Mouse (Mus musculus): ENCODE data around the gene Olfr1359. TPM values are rescaled to one million over a fixed set of nuclear protein-coding genes. Genes with fewer than 3 reads are reported as not detected.
"Not testable (repeated sequence)": the region's sequence is repeated elsewhere in the genome, so short reads cannot be mapped to it uniquely, and the experiment has no call there.

Gene Olfr1359
- polyA plus RNA-seq, 1 experiment: not detected

DNA sequence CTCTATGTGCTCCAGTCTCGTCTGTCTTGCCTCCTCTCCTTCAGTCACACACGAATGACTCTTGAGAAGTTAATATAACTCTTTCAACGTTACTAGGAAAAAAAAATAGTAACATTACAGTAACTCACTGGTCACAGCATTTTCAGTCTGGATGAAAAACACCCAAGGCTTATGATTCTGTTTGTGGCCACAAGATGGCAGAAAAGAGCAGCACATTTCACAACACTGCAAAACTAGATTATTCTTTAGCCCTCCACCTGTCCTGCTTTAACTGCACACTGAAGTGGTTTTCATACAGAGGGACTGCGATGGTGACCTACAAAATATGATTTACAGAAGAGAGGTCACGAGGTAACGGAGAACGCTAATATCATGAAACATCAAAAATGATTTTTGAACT is 16.8 kb downstream of the Olfr1359 start:
- no peaks in the 10 kb centered on the region for H3K27me3 ChIP-seq (replicated peaks; ENCODE audit: control insufficient read depth, insufficient read depth, low read length)
- no peaks in the 10 kb centered on the region for H3K36me3 ChIP-seq (ENCODE audit: control insufficient read depth, insufficient read depth, low read length)
- no peak overlapping the region for H3K4me3 ChIP-seq (ENCODE audit: insufficient read depth, low read depth, low read length)
- TF ChIP-seq POLR2A (IDR thresholded peaks at IDR 0.05; ENCODE audit: low read depth, low read length) (no peak), CTCF (conservative IDR thresholded peaks at IDR 0.05; ENCODE audit: insufficient read depth, insufficient read length, low read depth, low read length) (peak; percentile 28; the same call in 1 of the 2 replicates)
- peaks cover 10% of the 10 kb centered on the region; the same call in 1 of the 2 replicates for H3K4me1 ChIP-seq (ENCODE audit: control insufficient read depth, insufficient read depth, low read length)
- H3K27ac ChIP-seq (ENCODE audit: insufficient read depth, low read depth, low read length): no peak overlapping the region
- WGBS: 0% methylated on average over 7 of the region's 7 CpGs
- DNase-seq: peak; percentile 75

DNA sequence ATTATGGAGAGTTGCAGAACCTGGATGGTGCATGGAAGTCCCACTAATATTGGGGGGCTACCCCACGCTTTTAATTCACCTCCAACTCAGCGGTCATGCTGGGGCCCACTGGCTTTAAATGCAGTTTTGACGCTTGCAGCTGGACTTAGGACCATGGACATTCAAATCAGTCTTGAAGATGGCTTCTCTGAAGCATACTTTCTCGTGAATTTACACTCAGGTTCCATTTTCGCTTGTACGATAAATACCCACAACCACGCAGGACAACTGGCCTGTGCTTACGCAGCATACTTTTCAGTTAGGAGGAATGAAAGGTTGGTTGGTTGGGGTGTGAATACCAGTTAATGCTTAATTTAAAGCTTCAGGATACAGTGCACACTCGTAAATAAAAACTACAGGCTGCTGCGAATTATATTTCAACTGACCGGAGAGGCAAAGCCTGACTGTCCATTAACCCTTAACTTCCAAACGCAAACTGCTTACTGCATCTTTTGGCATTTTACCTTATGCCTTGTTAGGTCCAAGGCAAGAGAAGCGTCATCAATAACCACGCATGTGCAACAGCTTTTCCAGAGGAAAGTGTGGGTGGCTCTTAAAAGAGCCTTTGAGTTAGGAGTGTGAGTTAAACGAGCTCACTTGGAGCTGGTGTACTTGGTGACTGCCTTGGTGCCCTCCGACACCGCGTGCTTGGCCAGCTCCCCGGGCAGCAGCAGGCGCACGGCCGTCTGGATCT is 17.4 kb downstream of the Olfr1359 start:
- WGBS: under 1% methylated on average over 22 of the region's 22 CpGs
- Histone ChIP-seq H3K4me1 (ENCODE audit: control insufficient read depth, insufficient read depth, low read length) (peaks cover 10% of the 10 kb centered on the region; the same call in 1 of the 2 replicates), H3K36me3 (ENCODE audit: control insufficient read depth, insufficient read depth, low read length) (no peaks in the 10 kb centered on the region), H3K27me3 (replicated peaks; ENCODE audit: control insufficient read depth, insufficient read depth, low read length) (no peaks in the 10 kb centered on the region), H3K4me3 (ENCODE audit: insufficient read depth, low read depth, low read length) (no peak overlapping the region), H3K27ac (ENCODE audit: insufficient read depth, low read depth, low read length) (no peak overlapping the region)
- DNase-seq: no peak
- TF ChIP-seq POLR2A (IDR thresholded peaks at IDR 0.05; ENCODE audit: low read depth, low read length) (no peak), CTCF (conservative IDR thresholded peaks at IDR 0.05; ENCODE audit: insufficient read depth, insufficient read length, low read depth, low read length) (no peak)

DNA sequence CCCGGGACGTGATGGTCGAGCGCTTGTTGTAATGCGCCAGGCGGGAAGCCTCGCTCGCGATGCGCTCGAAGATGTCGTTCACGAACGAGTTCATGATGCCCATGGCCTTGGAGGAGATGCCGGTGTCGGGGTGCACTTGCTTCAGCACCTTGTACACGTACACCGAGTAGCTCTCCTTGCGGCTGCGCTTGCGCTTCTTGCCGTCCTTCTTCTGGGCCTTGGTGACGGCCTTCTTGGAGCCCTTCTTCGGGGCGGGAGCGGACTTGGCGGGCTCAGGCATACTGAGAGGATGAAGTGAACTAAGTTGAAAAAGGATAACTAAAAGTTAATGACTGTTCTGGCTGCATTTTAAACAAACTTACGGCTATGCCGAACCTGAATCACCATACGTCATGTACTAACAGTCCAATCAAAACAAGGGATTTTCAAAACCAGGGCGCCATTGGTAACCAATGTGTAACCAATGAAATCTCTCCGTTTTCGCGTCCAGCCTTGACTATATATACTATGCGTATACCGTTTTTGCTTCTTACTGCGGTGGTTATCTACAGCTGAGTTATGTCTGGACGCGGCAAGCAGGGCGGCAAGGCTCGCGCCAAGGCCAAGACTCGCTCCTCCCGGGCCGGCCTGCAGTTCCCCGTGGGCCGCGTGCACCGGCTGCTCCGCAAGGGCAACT is 18.1 kb downstream of the Olfr1359 start, which contains the start of the genes Hist1h2bl and Hist1h2ai:
Gene Hist1h2bl (minus strand): TSS at position 280 of the 676 bp plus-strand sequence.
Gene Hist1h2ai (plus strand): TSS at position 559 of the 676 bp plus-strand sequence.
- peak; percentile 90 for DNase-seq
- Histone ChIP-seq H3K4me1 (ENCODE audit: control insufficient read depth, insufficient read depth, low read length) (peaks cover 10% of the 10 kb centered on the region; the same call in 1 of the 2 replicates), H3K4me3 (ENCODE audit: insufficient read depth, low read depth, low read length) (peak within 1 kb of the TSS; percentile 63), H3K27ac (ENCODE audit: insufficient read depth, low read depth, low read length) (peak within 1 kb of the TSS; percentile 72; the same call in 1 of the 2 replicates)
- H3K36me3 ChIP-seq (ENCODE audit: control insufficient read depth, insufficient read depth, low read length); H3K27me3 ChIP-seq (replicated peaks; ENCODE audit: control insufficient read depth, insufficient read depth, low read length): not testable (repeated sequence)
- WGBS: under 1% methylated on average over 35 of the region's 50 CpGs
- TF ChIP-seq POLR2A (IDR thresholded peaks at IDR 0.05; ENCODE audit: low read depth, low read length): peak; percentile 14

DNA sequence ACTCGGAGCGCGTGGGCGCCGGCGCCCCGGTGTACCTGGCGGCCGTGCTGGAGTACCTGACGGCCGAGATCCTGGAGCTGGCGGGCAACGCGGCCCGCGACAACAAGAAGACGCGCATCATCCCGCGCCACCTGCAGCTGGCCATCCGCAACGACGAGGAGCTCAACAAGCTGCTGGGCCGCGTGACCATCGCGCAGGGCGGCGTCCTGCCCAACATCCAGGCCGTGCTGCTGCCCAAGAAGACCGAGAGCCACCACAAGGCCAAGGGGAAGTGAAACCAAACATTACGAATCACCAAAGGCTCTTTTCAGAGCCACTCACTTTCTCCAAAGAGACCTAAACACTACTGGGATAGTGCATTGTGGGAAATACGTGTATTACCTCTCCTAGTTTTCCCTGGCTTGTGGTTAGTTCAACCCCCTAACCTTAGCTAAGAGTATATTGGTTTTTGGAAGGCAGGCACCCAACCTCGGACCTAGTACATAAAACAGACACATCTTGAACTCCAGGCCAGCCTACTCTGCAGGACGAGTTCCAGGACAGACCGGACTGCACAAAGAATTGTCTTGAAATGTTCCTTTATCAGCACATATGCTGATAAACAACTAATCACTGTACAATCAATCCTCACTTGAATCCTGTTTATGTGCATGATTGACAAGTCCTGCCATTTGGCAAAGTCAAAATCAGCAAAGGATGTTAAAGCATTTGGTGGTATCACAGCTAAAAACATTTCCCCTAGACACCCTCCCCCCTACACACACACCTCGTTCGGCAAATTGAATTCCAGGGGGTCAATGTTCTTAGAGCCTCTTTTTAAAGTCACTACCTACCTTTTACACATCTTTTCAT is 18.9 kb downstream of the Olfr1359 start:
- H3K27ac ChIP-seq (ENCODE audit: insufficient read depth, low read depth, low read length); H3K36me3 ChIP-seq (ENCODE audit: control insufficient read depth, insufficient read depth, low read length); H3K27me3 ChIP-seq (replicated peaks; ENCODE audit: control insufficient read depth, insufficient read depth, low read length): not testable (repeated sequence)
- WGBS: 1% methylated on average over 15 of the region's 38 CpGs
- DNase-seq: peak; percentile 18
- Histone ChIP-seq H3K4me1 (ENCODE audit: control insufficient read depth, insufficient read depth, low read length) (peaks cover 10% of the 10 kb centered on the region; the same call in 1 of the 2 replicates), H3K4me3 (ENCODE audit: insufficient read depth, low read depth, low read length) (peak overlapping the region; percentile 63)

DNA sequence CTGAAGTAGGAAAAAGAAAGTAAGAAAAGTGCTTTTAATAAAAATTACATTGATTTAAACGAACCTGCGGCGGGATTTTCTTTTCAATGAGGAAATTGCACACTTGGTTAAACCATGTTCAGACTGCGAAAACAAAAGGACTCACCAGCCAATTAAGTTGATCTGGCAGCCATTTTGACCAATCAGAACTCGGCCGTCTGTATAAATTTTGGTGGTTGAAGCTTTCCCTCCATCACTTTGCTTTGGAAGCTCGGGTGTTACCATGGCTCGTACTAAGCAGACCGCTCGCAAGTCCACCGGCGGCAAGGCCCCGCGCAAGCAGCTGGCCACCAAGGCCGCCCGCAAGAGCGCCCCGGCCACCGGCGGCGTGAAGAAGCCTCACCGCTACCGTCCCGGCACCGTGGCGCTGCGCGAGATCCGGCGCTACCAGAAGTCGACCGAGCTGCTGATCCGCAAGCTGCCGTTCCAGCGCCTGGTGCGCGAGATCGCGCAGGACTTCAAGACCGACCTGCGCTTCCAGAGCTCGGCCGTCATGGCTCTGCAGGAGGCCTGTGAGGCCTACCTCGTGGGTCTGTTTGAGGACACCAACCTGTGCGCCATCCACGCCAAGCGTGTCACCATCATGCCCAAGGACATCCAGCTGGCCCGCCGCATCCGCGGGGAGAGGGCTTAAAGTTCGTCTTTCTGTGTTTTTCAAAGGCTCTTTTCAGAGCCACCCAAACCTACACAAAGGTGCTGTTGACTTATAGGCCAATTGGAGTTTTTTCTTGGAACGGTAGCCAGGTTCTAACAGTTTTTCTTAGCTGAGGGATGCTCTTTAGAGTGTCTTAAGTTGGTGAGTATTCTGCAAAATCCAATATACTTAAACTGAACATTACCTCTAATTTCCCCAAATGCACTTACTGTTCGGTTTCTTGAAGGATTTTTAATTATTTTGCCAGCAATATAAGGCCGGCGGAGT is 19.8 kb downstream of the Olfr1359 start, which contains the start of gene Hist1h3h:
Gene Hist1h3h (plus strand): TSS at position 263 of the 961 bp plus-strand sequence.
- not testable (repeated sequence) for H3K27me3 ChIP-seq (replicated peaks; ENCODE audit: control insufficient read depth, insufficient read depth, low read length); H3K36me3 ChIP-seq (ENCODE audit: control insufficient read depth, insufficient read depth, low read length); H3K27ac ChIP-seq (ENCODE audit: insufficient read depth, low read depth, low read length)
- DNase-seq: peak; percentile 81
- WGBS: 9% methylated on average over 32 of the region's 56 CpGs
- peak within 1 kb of the TSS; percentile 43 for H3K4me3 ChIP-seq (ENCODE audit: insufficient read depth, low read depth, low read length)
- peaks cover 10% of the 10 kb centered on the region for H3K4me1 ChIP-seq (ENCODE audit: control insufficient read depth, insufficient read depth, low read length)

DNA sequence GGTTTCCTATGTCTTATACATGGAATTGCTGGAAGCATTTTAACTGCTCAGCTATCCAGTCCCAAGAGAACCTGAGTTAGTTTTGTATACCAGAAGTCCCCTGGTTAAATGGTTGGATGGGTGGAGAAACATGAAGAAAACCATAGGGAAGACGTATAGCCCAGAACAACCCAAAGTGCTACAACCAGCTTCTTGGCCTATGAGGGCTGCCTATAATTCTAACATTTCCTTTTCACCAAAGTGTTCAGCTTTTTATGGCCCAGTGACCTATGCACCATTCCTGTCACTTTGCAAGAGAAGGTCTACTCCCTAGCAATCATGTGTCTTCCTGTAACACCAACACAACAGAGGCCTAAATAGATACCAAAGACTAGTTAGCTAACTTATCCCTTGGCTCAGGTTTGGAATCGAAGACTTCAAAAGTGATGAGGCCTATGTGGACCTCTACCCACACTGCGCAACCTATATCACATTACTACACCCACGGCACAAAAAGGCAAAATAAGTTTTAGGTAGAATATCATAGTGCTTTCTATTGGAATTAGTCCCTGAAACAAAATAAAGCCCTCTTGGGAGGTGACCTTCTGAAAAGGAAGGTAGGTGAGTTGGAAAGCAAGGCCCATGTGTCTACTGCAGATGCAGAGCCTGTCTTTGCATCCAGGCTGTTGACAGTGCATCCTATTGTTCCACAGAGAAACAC is 20.6 kb downstream of the Olfr1359 start:
- Histone ChIP-seq H3K27me3 (replicated peaks; ENCODE audit: control insufficient read depth, insufficient read depth, low read length) (peaks cover 1% of the 10 kb centered on the region; the same call in 1 of the 2 replicates), H3K36me3 (ENCODE audit: control insufficient read depth, insufficient read depth, low read length) (no peaks in the 10 kb centered on the region), H3K4me1 (ENCODE audit: control insufficient read depth, insufficient read depth, low read length) (peaks cover 10% of the 10 kb centered on the region), H3K4me3 (ENCODE audit: insufficient read depth, low read depth, low read length) (no peak overlapping the region), H3K27ac (ENCODE audit: insufficient read depth, low read depth, low read length) (no peak overlapping the region)
- TF ChIP-seq CTCF (conservative IDR thresholded peaks at IDR 0.05; ENCODE audit: insufficient read depth, insufficient read length, low read depth, low read length): no peak
- no peak for TF ChIP-seq POLR2A (IDR thresholded peaks at IDR 0.05; ENCODE audit: low read depth, low read length)
- DNase-seq: no peak
- WGBS: 89% methylated on average over 4 of the region's 4 CpGs

DNA sequence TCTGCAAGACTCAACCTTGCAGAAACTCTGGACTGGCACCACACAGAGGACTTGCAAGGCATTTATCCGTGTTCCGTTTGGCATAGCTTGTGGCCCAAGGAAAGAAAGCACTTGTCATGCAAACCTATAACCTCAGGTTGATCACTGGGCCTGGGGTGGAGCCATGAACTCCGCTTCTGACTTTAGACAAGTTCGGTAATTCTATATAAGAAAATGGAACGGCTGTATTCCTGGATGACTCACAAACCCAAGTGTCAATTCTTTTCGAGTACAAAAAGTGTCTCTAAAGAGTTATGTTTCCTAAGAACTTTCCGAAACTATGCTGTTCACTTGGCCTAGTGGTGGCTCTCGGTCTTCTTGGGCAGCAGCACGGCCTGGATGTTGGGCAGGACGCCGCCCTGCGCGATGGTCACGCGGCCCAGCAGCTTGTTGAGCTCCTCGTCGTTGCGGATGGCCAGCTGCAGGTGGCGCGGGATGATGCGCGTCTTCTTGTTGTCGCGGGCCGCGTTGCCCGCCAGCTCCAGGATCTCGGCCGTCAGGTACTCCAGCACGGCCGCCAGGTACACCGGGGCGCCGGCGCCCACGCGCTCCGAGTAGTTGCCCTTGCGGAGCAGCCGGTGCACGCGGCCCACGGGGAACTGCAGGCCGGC is 23.3 kb downstream of the Olfr1359 start:
- not testable (repeated sequence) for H3K27me3 ChIP-seq (replicated peaks; ENCODE audit: control insufficient read depth, insufficient read depth, low read length); H3K27ac ChIP-seq (ENCODE audit: insufficient read depth, low read depth, low read length); DNase-seq; H3K36me3 ChIP-seq (ENCODE audit: control insufficient read depth, insufficient read depth, low read length); H3K4me1 ChIP-seq (ENCODE audit: control insufficient read depth, insufficient read depth, low read length)
- peak overlapping the region; percentile 58 for H3K4me3 ChIP-seq (ENCODE audit: insufficient read depth, low read depth, low read length)
- 3% methylated on average over 26 of the region's 44 CpGs for WGBS

Data from kidney, adult 2 months (tissue).